Mouse (Mus musculus) mouse trophoblast stem cell (cell line): Measurements from ENCODE around the gene Ric1.
"Not testable (repeated sequence)": the region's sequence is repeated elsewhere in the genome, so short reads cannot be mapped to it uniquely, and the experiment has no call there.

Experiments
- in situ Hi-C, 2 experiments: fragments of 300-500 bp; cut with MseI, MboI; formaldehyde crosslinking; loops; 2 replicates in 1 of 2; 3 replicates in 1 of 2; pipeline ENCODE4 v1.15.1; 2025

Ric1 gene

GRCm38 (mm10) chr19:29524614-29525013 is 2.5 kb downstream of the Ric1 start:
- in situ Hi-C loops, result no loop called here

- in situ Hi-C loops, result not testable (repeated sequence)
Measured at GRCm38 (mm10) chr19:29525588-29525987, 3.5 kb downstream of the Ric1 start.

GRCm38 (mm10) chr19:29526837-29527236 is 4.8 kb downstream of the Ric1 start:
- in situ Hi-C loops, result no loop called here

GRCm38 (mm10) chr19:29527299-29527698 is 5.2 kb downstream of the Ric1 start:
- in situ Hi-C loops, result no loop called here

DNA sequence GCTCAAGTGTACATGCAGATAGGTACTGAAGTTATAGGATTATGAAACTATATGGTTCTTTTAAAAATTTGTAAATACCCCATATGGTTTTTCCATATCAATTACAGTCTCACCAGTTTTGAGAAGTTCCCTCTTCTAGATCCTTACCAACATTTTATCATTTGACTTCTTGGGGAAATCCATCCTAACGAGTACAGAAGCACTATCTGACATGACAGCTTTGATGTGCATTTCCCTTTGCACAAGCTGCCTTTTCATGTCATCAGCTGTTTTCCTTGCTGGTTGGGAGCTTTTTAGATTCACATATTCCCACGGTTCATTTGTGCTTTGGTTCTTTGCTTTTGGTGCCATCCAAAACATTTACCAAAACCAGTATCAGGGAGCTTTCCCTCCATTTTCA is 6.5 kb downstream of the Ric1 start:
- in situ Hi-C loops, result no loop called here

DNA sequence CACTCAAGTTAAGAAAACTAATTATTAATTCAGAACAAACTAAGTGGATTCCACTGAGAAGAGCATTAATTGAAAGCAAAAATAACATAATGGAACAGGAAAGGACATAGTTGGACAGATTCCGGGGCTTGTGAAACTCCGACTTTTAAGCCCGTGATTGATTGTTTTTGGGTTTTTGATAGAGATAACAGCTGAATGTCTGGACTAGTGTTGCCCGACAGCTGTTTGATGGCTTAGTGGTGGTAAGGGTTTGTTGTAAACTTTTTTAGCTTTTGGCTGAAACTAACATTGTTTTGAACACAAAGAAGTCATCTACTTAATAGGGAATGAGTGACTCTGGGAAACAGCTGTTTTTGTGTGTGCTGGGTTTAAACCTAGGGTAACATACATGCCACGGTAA is 11.9 kb downstream of the Ric1 start:
- in situ Hi-C loops, result no loop called here

DNA sequence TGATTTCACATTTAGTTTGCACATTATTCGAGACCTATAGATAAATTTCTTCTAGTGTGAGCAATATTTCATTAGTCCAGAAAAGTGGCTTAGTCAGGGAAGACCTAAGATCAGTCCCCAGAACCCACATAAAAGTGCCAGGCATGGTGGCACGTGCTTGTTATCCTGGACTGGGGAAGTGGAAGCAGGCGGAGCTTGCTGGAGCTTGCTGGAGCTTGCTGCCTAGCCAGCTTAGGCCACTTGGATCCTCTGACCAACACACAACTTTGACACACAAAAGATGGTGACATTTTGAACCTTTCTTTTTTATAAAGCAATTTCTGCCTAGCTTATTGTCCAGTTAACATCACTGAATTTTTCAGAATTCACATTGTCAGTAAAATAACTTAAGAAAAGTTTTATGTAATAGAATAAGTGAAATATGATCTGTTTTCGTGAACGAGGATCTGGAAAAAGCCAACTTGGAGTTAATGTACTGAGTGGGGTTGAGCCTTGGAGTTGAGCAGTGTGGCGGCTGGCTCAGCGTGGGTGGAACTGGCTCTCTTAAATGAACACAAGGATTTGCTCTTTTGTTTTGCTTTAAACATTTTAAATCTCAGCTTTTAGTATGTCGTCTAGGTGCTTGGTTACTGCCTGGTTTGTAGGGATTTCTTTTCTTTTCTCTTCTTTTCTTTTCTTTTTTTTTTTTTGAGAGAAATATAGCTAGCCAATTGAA is 20.3 kb downstream of the Ric1 start:
- in situ Hi-C loops, result no loop called here

- in situ Hi-C loops, result no loop called here
Measured at GRCm38 (mm10) chr19:29544026-29544425, 21.9 kb downstream of the Ric1 start.

GRCm38 (mm10) chr19:29550618-29551017 is 28.5 kb downstream of the Ric1 start:
- in situ Hi-C loops, result no loop called here

DNA sequence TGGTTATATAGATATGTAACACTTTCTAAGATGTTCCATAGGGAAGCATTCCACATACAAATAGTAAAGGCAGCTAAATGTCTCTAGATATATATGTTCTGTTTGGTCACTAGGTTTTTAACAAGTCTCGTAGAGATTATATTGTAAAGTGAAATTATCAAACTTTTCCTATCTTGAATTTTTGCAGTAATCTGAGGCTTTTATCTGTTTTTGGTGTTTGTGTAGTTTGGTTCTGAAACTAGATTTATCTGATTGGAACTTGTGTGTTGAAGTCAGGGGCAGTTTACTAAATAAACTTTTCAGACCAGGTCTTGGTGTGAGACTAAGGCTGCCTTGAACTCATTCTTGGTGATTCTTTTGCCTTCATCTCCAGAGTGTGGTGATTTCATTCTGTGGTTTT is 29.0 kb downstream of the Ric1 start:
- in situ Hi-C loops, result no loop called here

DNA sequence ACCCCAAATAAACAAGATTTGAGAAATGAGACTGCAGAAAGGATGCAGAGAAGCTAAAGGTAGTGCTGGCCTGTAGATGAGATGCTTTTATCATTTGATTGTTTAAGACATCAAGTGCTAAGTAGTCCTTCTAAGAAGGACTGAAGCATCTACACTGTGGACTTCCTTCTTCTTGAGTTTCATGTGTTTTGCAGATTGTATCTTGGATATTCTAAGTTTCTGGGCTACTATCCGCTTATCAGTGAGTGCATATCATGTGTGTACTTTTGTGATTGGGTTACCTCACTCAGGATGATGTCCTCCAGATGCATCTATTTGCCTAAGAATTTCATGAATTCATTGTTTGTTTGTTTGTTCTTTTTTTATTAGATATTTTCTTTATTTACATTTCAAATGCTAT is 29.9 kb downstream of the Ric1 start:
- in situ Hi-C loops, result not testable (repeated sequence)

DNA sequence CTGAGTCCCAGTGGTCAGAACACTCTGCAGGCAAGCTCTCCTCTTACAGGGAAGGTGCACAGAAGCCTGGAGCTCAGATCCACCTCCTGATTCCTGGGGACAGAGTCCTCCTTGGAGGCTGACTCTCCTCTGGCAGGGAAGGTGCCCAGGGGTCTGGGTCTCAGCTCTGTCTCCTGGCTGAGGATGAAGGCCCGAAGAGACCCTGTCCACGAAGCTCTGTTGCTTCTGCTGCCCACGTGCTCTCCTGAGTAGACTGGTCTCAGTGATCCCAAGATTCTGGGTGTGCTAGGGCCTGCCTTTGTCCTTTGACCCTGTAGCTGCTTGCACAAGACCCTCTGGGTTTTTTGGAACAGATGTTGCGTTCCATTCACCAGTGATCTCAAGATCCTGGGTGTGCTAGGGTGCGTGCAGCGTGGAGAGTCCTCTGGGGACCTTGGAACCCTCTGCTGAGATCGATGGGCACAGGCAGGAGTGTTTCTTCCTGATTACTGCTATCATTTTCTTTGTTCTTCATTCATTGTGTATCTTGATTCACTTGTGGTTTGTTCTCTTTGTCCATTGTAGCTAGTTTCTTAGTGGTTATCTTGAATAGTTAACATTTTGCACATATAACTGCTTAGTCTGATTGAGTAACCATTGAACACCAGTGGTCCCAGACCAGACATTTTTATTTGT is 35.2 kb downstream of the Ric1 start:
- in situ Hi-C loops, result not testable (repeated sequence)

DNA sequence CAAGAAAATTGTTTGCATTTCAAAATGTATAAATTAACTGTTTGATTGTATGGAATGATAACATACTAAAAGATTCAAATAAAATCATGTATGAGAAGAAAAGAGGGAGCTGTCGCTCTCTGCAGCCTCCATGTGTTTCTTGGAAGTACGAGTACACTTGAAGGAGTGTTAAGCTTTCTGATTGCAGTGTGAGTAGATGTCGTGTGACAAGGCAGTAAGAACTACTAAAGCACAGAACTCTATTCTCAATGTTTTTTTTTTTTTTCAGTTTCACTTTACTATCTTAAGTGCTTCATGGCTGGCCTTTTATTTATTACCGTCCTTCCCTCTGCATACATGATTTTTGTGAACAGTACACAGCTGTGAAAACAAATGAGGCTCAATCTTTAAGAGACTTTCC is 40.1 kb downstream of the Ric1 start:
- in situ Hi-C loops, result no loop called here

GRCm38 (mm10) chr19:29562603-29563002 is 40.5 kb downstream of the Ric1 start:
- in situ Hi-C loops, result no loop called here

- in situ Hi-C loops, result no loop called here
Measured at GRCm38 (mm10) chr19:29563258-29563779, 41.2 kb downstream of the Ric1 start.

DNA sequence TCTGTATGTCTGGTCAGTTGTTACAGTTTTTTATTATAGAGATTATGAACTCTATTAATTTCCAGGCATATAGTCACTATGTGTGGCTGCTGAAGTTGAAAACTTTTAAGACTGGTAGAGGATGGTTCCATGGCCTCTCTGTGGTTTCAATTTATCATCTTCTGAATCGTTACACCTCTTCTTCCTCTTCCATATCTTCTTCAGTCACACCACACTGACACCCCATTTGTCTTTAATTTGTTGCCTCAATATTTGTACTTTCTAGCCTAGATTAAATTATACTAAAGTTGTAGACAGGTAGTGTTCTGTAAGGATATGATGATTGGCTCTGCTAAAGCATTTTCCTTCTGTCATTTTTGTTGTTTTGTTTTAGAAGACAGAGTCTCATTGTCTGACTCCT is 44.4 kb downstream of the Ric1 start:
- in situ Hi-C loops, result no loop called here

DNA sequence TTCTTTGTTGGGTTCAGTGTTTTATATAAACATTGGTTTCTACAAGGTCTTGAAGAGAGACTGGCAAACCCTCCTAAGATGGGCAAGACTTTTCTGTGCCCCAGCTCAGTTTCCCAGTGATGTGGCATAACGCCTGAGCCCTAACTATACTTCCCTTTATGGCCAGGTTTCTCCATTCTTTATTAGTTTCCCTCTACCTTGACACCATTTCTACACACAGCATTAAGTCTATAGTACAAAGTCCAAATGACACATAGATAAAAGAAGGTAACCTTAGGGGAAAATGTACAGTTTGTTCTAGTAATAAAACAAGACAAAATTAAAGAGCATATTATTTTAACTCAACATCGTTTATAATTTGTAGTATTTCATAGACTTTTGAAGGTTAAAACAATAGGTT is 60.4 kb downstream of the Ric1 start:
- in situ Hi-C loops, result no loop called here

- in situ Hi-C loops, result no loop called here
Measured at GRCm38 (mm10) chr19:29583734-29584133, 61.7 kb downstream of the Ric1 start.

GRCm38 (mm10) chr19:29593783-29594182 is 71.7 kb downstream of the Ric1 start:
- in situ Hi-C loops, result not testable (repeated sequence)

DNA sequence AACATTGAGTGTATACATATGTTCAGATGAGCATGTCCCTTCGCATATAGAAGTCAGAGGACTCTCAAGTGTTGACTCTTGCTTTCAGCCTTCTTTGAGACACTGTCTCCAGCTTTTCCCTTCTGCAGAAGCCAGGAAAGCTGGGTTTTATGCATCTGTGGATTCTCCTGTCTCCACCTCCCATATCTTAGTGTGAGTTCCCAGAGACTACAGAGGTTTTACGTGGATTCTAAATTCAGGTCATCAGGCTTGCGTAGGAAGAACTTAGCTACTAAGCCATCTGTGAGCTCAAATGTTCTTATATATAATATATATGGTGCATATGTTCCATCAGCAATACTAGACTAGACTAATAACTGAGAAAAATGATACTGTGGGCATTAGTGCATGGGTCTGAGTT is 74.2 kb downstream of the Ric1 start:
- in situ Hi-C loops, result no loop called here

DNA sequence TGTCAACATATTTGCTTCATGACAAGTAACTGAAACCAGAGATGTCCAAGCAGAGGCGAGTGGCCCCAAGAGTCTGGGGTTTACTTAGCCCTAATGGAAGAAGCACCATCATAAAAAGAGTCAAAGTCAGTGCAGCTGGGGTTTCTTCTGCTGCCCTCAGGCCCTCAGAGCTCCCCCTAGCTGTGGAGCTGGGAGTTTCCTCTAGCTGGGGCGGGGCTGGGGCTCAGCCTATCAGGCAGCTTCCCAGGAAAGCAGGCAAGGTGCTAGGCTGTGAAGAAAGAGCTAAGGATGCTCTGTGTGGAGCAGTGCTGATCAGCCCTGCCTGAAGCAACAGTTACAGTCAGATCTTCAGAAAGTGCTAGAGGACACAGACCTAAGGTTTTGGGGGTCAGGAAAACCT is 74.9 kb downstream of the Ric1 start:
- in situ Hi-C loops, result no loop called here

DNA sequence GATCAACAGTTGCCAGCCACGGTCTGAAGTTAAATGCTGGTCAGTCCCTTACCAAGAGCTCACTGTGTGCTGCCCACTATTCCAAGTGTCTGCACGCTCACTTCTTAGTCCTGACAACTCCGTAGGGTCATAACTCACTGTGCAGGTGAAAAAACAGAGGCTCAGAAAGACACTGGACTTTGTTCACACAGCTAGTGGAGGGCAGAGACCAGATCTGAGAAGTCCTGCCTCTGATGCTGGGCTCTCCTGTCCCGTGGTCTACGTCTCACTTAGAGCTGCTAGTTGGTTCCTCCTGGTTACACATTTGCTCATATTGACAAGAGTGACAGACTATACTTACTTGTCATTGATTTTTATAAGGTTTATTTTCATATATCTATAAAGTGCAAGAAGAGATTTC is 76.9 kb downstream of the Ric1 start:
- in situ Hi-C loops, result no loop called here
